Mouse (Mus musculus) 416B (cell line): ENCODE data around the gene Hist1h3h.

Experiments used
- DNase-seq: peaks from one replicate; pipeline ENCODE4 v3.0.0; 2011; ENCODE audit warnings: low read depth

The Hist1h3h gene

GRCm38 (mm10) chr13:21717397-21718357, at the start of gene Hist1h3h:
Gene Hist1h3h, plus strand, starts transcription at chr13:21717659.
- DNase-seq, result peak; percentile 99

GRCm38 (mm10) chr13:21677305-21677704, 40.2 kb upstream of the Hist1h3h start, which contains the start of gene Olfr1360:
Gene Olfr1360, minus strand, starts transcription at chr13:21677405.
- DNase-seq, result no peak

GRCm38 (mm10) chr13:21697811-21698210, 19.6 kb upstream of the Hist1h3h start, which contains the start of gene Olfr1359:
Gene Olfr1359, plus strand, starts transcription at chr13:21698111.
- DNase-seq, result no peak

GRCm38 (mm10) chr13:21706669-21707068, 10.8 kb upstream of the Hist1h3h start:
- no peak for DNase-seq

GRCm38 (mm10) chr13:21710031-21710711, 7.3 kb upstream of the Hist1h3h start:
- DNase-seq, result peak; percentile 90

- peak; percentile 88 for DNase-seq
These were observed 6.5 kb upstream of the Hist1h3h start for GRCm38 (mm10) chr13:21710821-21711525.

GRCm38 (mm10) chr13:21711698-21712097, 5.8 kb upstream of the Hist1h3h start:
- peak; percentile 64 for DNase-seq

GRCm38 (mm10) chr13:21714725-21715124, 2.7 kb upstream of the Hist1h3h start:
- peak; percentile 91 for DNase-seq

- DNase-seq, result peak; percentile 91
These were observed 2.2 kb upstream of the Hist1h3h start for GRCm38 (mm10) chr13:21715131-21715863.

- peak; percentile 100 for DNase-seq
These were observed 1.5 kb upstream of the Hist1h3h start, which contains the start of the genes Hist1h2bl and Hist1h2ai for GRCm38 (mm10) chr13:21715864-21716539. Gene Hist1h2bl, minus strand, starts transcription at chr13:21716143. Gene Hist1h2ai, plus strand, starts transcription at chr13:21716422.

- DNase-seq, result peak; percentile 93
These were observed 693 bp upstream of the Hist1h3h start for GRCm38 (mm10) chr13:21716540-21717391.

GRCm38 (mm10) chr13:21718381-21719080, 1.1 kb downstream of the Hist1h3h start:
- DNase-seq, result peak; percentile 85

- peak; percentile 89 for DNase-seq
These were observed 3.8 kb downstream of the Hist1h3h start for GRCm38 (mm10) chr13:21721107-21721756.

- DNase-seq, result peak; percentile 99
These were observed 4.4 kb downstream of the Hist1h3h start, which contains the start of gene Hist1h2bm for GRCm38 (mm10) chr13:21721757-21722372. Gene Hist1h2bm, plus strand, starts transcription at chr13:21722044.

- DNase-seq, result peak; percentile 86
These were observed 5.0 kb downstream of the Hist1h3h start for GRCm38 (mm10) chr13:21722373-21722925.

GRCm38 (mm10) chr13:21722993-21723836, 5.8 kb downstream of the Hist1h3h start:
- peak; percentile 67 for DNase-seq
